Mouse (Mus musculus) splenic B cell, adult 2 months (primary cell): ENCODE data around the gene Gpr3.
A peak's percentile ranks its signal among the peaks of the same experiment; 100 is the strongest.

Source experiments
- DNase-seq: peaks from one replicate; pipeline ENCODE4 v3.0.0-alpha.2; 2011; ENCODE audit warnings: low read depth, low spot score
- H3K27me3 ChIP-seq: 2 replicates; pipeline ENCODE4 v1.6.1; 2012; ENCODE audit warnings: mild to moderate bottlenecking, low read length, moderate library complexity, mixed read lengths; ENCODE audit not compliant: control insufficient read depth, poor library complexity, insufficient read depth, severe bottlenecking
- H3K36me3 ChIP-seq: 2 replicates; pipeline ENCODE4 v1.6.1; 2012; ENCODE audit warnings: mild to moderate bottlenecking, low read length, moderate library complexity, mixed read lengths; ENCODE audit not compliant: control insufficient read depth, poor library complexity, insufficient read depth, severe bottlenecking

Gene Gpr3

GRCm38 (mm10) chr4:133241910-133242309 lies 29.6 kb upstream of the Gpr3 start:
- DNase-seq = no peak
- no peaks in the 10 kb centered on the region; the same call in 1 of the 2 replicates for H3K27me3 ChIP-seq

GRCm38 (mm10) chr4:133240934-133241908 lies 28.9 kb upstream of the Gpr3 start:
- peak; percentile 90 for DNase-seq
- no peaks in the 10 kb centered on the region; the same call in 1 of the 2 replicates for H3K27me3 ChIP-seq
- H3K36me3 ChIP-seq = no peaks in the 10 kb centered on the region

More at GRCm38 (mm10) chr4:133241910-133242309, 29.6 kb upstream of the Gpr3 start:
- no peaks in the 10 kb centered on the region for H3K36me3 ChIP-seq

DNA sequence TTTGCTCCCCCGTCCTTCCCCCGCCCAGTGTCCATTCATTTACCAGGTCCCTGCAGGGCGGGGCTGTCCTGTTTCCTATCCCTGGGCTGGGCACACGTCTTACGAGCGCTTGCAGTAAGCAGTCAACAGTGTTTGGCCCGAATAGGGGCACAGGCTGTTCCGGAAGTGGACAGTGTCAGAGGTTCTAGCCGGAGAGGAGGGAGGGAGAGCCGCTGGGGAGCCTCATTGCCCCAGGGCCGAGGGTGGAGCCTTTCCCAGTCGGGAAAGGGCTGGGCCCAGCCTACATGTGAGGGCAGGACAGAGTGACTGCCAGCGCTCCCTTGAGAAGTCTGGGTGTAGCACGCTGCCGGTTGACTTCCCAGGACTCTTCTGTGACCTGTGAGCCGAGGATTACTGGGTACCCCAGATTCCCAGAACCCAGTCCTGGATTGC lies 28.2 kb upstream of the Gpr3 start, which contains the start of gene Map3k6:
TSS of gene Map3k6 (plus strand) at position 329 of the 432 bp plus-strand sequence.
- no peaks in the 10 kb centered on the region; the same call in 1 of the 2 replicates for H3K27me3 ChIP-seq
- H3K36me3 ChIP-seq = no peaks in the 10 kb centered on the region
- DNase-seq = no peak

DNA sequence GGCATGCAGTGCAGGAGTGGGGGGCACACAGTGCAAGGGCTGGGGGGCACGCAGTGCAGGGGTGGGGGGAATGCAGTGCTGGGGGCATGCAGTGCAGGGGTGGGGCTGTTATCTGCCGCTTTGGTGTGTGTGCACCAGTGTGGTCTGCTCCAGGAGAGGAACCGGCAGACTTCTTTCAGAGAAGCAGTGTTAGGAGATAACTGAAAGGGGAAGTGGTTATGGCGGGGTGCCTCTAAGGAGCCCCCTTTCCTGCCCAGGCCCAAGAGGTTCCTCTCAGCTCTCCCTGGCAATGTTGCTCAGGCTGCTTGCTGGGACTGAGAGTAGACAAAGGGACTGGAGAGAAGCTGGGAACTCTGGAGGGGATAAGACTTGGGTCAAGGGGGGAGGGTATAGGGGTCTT lies 25.6 kb upstream of the Gpr3 start:
- peak; percentile 76 for DNase-seq
- no peaks in the 10 kb centered on the region for H3K36me3 ChIP-seq
- H3K27me3 ChIP-seq = no peaks in the 10 kb centered on the region; the same call in none of the 2 replicates

- Histone ChIP-seq H3K27me3 (no peaks in the 10 kb centered on the region; the same call in 1 of the 2 replicates), H3K36me3 (no peaks in the 10 kb centered on the region)
- DNase-seq = no peak
Measured at GRCm38 (mm10) chr4:133235415-133235814, 23.1 kb upstream of the Gpr3 start.

DNA sequence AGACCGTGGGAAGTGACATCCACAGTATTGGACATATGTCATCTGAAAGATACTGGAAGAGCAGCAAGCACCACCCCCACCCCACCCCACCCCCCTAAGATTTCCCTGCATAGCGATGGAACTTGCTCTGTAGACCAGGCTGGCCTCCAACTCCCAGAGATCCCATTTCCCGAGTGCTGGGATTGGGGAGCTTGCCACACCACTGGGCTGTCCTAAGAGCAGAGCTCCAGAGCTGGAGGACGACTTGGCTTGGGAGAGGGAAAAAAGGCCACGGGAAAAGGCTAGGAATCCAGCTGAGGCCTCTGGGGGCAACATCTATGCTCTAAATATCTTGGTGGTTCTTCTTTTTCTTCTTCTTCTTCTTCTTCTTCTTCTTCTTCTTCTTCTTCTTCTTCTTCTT lies 22.4 kb upstream of the Gpr3 start:
- H3K36me3 ChIP-seq = no peaks in the 10 kb centered on the region
- DNase-seq = no peak

GRCm38 (mm10) chr4:133233285-133233976 lies 21.1 kb upstream of the Gpr3 start:
- Histone ChIP-seq H3K36me3 (no peaks in the 10 kb centered on the region), H3K27me3 (no peaks in the 10 kb centered on the region; the same call in 1 of the 2 replicates)
- peak; percentile 69 for DNase-seq

More for the DNA sequence above, 22.4 kb upstream of the Gpr3 start:
- no peaks in the 10 kb centered on the region; the same call in 1 of the 2 replicates for H3K27me3 ChIP-seq

DNA sequence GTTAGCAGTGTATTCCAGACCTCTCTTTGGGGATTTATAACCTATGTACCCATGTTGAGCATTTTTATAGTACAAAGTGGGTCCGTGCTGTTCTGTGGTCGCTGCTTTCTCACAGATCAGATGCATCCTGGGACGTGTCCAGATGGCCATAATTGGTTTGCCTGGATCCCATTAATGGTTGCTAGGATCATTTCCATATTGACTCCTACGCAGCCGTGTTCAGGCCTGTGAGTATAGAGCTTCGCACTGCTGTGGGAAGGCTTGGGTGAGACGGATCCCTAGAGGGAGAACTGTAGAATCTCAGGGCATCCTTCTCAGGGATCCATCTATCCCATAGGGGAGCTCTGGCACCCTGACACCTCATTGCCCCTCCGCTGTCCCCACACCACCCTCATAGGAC lies 17.2 kb upstream of the Gpr3 start:
- DNase-seq = no peak
- Histone ChIP-seq H3K36me3 (no peaks in the 10 kb centered on the region), H3K27me3 (no peaks in the 10 kb centered on the region)

GRCm38 (mm10) chr4:133227636-133228035 lies 15.3 kb upstream of the Gpr3 start:
- Histone ChIP-seq H3K27me3 (no peaks in the 10 kb centered on the region), H3K36me3 (no peaks in the 10 kb centered on the region; the same call in 1 of the 2 replicates)
- DNase-seq = no peak

GRCm38 (mm10) chr4:133226073-133226472 lies 13.7 kb upstream of the Gpr3 start:
- no peaks in the 10 kb centered on the region for H3K27me3 ChIP-seq
- DNase-seq = no peak
- H3K36me3 ChIP-seq = no peaks in the 10 kb centered on the region; the same call in 1 of the 2 replicates

GRCm38 (mm10) chr4:133223875-133224274 lies 11.5 kb upstream of the Gpr3 start:
- H3K36me3 ChIP-seq = no peaks in the 10 kb centered on the region; the same call in 1 of the 2 replicates
- DNase-seq = no peak
- no peaks in the 10 kb centered on the region for H3K27me3 ChIP-seq

- Histone ChIP-seq H3K27me3 (no peaks in the 10 kb centered on the region), H3K36me3 (no peaks in the 10 kb centered on the region; the same call in 1 of the 2 replicates)
- DNase-seq = no peak
Measured at GRCm38 (mm10) chr4:133221701-133222100, 9.4 kb upstream of the Gpr3 start.

DNA sequence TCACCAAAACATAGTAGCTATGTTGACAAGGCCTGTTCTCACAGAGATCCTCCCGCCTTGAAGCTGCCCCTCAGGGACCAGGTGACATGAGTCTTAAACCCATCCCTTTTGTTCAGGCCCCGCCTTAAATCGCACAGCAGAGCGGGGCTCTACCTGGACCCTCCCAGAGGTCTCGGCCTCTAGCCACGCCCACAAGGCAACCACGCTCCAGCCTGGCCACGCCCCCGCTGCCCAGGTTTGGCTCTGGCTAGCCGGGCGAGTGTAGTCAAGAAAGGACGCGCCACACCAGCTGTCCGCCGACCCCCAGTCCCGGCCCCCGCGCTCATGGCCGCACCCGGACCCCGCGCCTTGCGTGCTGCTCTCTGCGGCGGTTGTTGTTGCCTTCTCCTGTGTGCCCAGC lies 8.3 kb upstream of the Gpr3 start:
- DNase-seq = no peak
- H3K27me3 ChIP-seq = no peaks in the 10 kb centered on the region
- no peaks in the 10 kb centered on the region; the same call in 1 of the 2 replicates for H3K36me3 ChIP-seq

DNA sequence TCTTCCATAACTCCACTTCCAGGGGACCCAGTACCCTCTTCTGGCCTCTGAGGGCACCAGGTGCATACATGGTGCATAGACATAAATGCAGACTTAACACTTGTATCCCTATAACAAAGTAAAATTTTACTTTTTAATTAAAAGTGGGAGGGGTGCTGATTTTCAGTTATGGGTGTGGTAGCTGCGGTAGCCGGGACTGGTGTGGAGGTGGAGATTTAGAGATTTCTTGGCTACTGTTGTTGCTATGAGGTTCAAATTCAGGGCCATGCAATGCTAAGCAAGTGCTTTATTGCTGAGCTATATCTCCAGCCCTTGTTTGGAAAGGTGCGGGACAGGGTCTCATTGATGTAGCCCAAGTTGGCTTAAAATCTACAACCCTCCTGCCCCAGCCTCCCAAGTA lies 6.4 kb upstream of the Gpr3 start:
- DNase-seq = no peak
- no peaks in the 10 kb centered on the region for H3K27me3 ChIP-seq
- H3K36me3 ChIP-seq = no peaks in the 10 kb centered on the region; the same call in 1 of the 2 replicates
